Mouse (Mus musculus): ENCODE measurements around the gene Pkdcc.

The Pkdcc gene

DNA sequence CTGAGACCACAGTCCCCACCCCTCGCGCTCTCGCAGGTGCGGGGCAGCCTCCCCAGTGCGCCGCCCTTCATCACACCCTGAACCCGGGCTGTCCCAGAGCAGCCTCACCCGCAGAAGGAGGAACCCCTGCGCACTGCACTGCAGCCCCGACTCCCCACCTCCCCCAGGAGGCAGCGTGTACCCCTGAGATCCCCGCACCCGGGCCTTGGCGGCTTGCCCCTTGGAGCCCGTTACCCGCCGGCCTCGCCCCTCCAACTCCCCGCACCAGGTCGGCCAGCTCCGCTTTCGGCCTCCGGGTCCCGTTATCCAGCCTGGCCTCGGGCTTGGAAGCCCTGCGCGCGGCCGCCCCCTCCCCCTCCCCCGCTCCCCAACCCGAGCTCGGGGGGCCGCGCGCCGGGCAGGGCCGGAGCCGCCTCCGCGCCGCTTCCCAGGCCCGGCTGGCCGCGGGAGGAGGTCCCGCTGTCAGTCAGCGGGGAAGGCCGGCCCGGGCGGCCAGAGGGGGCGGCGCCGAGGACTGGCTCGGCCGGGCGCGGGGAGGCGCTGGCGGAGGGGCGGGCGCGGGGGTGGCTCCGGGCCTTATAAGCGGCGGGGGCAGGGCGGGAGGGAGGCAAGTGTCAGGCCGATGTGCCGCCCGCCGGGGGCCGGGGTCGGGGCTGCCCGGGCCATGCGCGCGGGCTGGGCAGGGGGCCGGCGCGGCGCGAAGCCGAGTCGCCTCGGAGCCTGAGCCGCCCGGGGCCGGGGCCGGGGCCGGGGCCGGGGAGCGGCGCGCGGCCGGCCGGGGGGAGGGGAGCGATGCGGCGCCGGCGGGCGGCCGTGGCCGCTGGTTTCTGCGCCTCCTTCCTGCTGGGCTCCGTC, at the start of gene Pkdcc:
Gene Pkdcc (plus strand): TSS at position 619 of the 855 bp plus-strand sequence.
- DNase-seq = peak; percentile 91 to 96

DNA sequence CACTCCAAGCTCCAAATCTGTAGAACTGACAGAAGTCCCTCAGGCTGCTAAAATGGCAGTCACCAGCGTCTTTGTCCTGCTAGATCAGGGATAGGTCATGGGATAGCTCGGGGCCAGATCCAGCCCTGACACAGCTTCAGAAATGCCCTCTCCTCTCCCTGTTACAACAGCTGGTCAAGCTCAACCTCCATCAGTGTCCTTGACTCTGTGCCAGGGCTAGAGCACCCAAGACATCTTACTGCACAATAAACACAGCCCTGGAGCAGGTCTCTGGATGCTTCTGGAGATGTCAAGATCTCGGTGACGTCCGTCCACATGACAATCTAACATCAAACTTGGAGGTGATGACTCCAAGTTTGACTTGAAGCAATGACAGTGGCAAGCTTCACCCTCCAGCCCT, 48.9 kb upstream of the Pkdcc start:
- no peak for DNase-seq

DNA sequence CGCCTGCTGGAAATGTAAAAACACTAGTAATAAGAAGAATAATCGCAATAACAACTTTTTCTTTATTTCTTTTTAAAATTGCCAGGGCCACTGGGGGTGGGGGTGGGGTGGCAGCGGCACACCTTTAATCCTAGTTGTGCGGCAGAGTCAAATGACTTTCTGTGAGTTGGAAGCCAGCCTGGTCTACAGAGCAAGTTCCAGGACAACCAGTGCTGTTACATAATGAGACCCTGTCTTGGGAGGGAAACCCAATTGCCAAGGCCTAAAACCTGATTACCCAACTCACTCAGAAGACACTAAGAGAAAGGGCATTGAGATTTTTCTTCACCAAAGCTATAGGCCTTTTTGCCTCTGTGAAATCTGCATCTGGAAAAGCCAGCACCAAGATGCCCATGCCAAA, 38.9 kb upstream of the Pkdcc start:
- no peak for DNase-seq

DNA sequence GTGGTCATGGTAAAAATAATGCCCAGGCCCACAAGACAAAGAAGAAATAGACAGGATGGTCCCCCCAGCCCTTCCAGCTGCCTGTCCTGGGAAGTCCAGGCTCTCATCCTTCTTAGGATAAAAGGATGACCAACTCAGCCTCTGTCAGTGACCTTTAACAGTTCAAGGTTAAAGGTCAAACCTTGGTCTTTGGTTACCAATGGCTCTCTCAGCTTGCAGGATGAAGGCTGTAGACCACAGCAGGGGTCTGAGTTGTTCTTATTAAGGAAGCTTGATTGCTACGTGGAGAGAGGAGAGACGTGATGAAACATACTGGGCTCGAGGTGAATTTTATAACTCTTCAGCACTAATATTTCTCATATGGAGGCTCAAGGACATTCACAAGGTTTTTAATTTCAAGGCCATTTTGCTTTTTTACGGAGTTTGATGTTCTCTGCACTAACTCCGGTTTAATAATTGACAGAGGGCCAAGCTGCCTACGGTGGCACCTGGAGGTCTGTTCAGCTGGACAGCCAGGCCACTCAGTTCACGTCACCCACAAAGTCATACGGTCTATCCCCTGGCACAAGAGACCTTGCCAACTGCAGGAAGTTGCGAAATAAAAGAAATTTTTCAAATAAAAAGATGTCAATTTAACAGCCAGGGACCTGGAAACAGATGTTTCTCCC, 36.5 kb upstream of the Pkdcc start:
- DNase-seq = no peak

DNA sequence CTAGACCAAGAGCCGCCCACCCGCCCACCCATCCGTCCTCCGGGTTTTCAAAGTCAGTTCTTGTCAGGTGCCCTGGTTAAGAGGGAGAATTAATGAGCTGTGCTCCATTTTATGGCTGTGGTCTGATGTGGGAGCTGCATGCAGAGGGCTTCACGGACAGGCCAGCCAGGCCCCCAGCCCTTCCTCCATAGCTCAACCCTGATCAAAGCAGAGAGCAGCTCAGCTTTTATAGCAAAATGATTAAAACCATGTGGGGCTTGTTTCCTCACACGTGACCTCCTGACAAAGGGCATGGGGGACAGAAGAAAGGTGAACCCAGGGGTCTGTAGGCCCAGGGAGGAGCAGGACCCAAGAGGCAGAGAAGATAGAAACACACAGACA, 36.0 kb upstream of the Pkdcc start:
- DNase-seq = no peak

DNA sequence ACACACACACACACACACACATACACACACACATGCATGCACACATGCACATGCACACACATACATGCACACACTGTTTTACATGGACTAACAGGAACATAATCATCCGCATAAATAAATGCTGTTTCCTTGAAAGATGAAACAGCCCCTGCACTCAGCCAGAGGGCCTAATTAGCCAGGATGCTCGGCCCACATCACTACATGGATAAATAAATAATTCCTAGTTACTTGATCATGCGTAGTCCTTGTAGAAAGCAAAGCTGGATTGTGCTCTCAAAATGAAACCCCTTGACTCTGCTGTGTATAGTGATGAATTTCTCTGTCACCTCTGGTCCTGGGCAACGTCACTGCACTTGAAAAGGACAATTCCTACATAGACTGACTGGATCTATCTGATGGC, 35.5 kb upstream of the Pkdcc start:
- no peak for DNase-seq

DNA sequence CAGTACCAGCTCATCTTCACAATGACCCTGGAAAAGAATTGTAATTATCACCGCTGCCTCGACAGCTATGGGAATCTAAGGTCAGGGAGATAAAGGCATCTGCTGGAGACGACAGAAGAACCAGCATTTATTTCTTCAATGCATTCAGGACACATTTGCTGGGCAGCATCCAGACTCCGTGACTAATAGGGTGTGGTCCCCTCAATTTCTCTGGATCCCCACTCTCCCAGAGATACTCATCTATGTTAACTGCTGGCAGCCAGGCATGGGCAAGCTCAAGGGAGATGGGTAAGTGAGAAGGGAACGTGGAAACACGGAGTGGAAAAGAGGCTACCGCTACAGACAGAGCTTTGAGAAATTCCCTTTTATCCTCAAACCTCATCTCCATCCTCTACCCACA, 34.0 kb upstream of the Pkdcc start:
- no peak for DNase-seq

DNA sequence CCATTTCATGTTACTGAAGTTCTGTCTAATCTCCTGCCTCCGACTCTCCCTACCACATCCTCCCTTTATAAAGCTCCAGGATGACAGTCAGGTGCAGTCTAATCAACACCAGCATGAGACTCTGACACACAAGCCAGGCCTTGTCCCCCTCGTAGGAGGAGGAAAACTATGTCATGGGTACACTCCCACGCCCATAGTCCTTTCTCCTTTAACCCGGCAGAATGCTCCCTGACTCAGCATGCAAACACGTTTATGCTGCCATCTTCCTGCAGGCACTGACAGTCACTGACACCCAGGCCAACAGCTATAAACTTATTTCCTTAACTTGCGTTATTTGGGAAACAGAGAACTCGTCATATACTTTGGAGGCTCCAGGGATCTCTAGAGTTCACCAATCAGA, 33.5 kb upstream of the Pkdcc start:
- no peak for DNase-seq

DNA sequence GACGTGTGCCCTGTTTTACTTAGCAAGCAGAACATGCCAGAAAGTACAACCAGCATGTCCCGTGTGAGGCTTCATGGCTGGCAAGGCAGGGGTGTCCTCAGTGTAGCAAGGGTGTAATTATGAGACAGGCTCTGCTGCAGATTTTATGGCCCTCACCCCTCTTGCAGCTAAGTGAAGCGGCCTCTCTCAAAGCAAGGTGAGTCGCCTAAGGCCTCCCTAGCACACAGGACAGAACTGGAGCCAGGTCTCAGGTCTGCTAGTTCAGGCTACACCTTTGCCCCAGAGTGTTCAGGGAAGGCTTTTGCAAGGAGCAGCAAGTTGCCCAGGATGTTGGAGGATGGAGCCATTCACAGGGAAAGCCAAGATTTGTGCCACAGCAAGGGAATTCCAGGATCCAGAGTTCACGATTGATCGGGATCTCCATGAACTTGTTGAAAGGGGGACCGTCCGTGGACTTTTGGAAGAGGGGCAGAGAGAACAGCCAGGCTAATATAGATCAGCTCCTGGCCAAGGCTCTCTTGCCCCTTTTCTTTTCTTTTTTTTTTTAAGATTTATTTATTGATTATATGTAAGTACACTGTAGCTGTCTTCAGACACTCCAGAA, 32.9 kb upstream of the Pkdcc start:
- no peak for DNase-seq

DNA sequence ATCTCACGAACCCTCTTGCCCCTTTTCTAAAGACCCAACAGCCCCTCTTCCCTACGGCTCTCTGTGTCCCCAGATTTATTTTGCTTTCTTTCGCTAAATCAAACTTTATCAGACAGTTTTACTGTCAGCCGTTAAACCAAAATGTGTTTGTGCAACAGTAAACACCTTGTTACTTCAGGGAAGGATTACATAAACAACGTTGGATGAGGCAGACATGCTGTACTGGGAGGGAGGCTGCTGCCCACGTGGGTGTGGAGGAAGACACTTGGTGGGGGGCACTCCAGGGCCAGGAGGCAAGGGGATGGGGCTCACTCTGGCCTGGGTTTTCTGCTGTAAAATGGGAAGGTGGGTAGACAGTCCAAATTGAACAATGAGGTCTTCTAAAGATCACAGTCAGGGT, 32.3 kb upstream of the Pkdcc start:
- no peak for DNase-seq

DNA sequence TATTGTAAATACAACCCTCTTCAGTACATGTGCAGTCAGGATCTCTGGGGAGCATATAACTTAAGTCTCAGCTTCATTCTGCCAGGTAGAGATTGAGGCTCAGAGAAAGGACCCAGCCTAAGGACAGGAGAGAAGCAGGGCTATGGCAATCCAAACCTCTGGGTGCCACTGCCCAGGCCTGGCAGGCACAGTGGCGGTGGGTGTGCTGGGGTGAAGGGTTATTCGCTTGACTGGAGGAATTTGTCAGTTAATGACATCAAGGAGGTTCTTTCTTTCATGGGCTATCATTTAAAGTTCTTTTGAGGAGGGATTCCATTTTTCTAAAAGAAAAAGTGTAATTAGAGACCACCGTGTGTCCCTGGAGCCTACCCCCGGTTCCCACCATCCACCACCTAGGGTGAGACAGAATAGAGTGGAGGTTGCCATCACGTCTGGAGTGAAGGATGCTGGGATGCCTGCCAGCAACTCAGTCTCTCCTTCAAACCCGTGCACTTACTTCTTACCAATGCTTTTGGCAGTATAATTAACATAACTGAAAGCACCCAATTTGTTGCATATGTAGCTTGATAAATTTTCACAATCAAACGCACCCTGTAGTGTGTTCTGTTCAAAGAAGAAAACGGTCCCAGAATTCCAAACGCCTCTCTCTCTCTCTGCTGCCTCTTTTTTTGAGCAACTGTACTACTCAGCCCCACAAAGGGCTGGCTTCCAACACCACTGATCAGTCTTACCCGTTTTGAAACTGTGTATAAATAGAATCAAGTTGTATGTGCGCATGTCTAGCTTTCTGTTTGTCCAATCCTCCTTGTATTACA, 27.1 kb upstream of the Pkdcc start:
- no peak for DNase-seq

DNA sequence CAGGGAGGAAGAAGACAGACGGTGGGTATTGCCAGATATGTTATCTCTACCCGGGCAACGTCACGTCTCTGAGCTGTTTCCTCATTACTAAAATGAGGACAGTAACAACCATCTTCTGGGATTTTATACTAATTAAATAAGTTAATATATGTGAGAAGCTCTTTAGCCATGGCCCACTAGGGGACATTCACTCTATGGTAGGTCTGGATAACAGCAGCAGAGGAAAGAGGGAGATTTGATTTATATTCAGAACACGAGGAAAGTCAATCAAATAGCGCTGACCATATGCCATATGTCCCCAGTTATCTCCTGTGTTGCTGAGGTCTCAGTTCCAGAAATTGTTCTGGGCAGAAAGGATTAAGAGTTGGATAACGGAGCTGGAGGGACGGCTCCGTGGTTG, 24.3 kb upstream of the Pkdcc start:
- no peak for DNase-seq

DNA sequence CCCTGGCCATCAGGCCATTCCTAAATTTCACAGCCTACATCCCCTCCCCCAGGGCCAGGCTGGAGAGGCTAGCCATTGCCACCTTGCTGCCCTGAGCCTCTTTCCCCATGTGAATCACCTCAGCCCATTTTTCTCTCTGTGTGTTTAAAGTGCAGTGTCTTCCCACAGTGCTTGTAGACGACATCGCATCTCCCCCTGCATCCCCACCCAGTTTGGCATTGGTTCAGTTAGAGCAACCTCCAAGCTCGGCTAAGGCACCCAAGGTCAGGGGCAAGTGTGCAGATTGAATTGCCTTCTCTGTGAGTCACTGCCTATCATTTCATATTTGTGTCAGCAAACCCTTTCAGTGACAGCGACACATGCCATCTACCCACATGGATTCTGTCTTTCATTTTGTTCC, 20.6 kb upstream of the Pkdcc start:
- no peak for DNase-seq

DNA sequence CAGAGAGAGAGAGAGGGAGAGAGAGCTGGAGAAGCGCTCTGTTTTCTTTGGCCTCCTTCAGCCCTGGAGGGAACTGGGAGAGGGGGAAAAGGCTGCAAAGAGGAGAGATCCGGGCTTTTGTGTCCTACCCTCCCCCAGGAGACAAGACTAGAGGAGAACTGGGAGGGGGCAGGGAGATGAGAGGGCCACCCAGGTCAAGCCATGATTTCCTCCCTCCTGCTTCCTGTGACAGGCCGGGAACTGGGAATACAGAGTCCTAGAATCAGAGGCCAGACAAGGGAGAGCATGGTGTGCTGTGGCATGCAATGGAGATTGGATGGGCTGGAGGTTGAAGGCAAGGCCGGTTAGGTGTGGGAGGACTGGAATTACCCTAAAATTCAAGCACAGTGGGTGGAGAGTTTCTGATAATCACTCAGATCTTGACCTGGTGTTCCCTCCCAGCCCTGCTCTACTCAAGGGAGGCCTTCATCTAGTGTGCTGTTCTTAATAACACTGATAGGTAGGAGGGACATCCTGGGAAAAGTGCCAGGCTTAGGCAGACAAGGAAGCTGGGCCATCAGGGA, 17.6 kb upstream of the Pkdcc start:
- DNase-seq = no peak

DNA sequence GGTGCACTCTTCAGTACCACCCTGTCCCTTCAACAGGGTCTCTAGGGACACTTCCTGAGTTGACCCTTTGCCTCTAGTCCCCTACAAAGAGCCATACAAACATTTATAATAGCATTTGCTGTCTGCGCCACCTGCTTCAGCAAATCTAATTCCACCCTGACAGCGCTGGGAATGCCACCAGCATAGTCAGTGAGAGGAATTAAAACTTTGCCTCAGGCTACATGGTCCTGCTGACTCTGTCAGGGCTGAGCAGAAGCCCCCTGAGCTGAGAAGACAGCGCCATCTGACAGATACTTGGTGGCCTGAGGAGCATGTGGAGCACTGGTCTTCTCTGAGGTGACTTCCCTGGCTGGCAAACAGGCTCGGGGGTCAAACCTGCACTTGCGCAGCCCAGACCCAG, 14.6 kb upstream of the Pkdcc start:
- no peak for DNase-seq

DNA sequence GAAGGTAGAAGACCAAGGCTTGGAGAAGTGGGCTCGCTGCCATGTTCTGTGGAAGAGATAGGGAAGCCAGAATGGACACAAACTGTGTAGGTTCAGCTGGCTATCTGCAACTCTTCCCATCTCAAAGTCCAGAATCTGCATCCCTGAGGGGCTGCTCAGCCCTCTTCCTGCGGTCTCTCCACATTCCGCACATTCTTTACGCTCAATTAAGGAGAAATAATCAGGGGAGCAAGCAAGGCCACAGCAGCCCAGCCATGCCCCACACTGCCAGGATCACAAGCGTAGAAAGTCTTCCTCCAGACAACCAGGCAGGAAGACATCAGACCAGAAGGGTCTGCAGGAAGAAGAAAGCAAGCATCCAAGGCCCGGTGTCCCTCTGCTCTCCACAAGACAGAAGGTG, 13.8 kb upstream of the Pkdcc start:
- DNase-seq = no peak

DNA sequence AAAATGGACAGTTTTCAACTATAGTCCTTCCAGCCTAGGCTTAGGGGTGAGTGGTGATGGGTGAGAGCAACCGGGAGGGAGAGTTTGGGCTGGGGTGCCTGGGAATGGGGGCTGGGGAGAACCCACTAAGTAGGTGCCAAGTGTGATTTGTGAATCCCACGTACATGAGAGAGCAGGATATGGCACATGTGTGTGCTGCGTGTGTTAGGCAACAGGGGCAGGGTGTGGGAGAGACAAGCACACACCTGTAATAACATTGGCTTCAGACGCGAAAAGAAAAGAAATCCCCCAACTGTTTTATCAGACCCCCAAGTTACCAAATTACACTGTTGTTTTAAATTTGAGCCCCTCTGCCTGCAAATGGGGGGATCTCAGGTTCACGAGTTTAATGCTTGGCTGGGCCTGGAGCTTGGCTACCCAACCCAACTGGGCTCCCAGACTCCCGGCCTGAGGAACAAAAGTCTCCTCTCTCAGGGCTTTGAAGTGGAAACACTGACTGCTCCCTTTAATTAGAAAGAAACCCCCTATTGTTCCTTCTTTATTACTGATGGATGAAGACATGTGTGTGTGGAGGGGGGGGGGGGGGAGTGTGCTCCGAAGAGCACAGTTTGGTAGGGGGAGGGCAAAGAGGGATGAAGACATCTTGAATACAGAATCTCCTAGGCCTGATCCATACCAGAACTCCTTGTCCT, 11.3 kb upstream of the Pkdcc start:
- no peak for DNase-seq

DNA sequence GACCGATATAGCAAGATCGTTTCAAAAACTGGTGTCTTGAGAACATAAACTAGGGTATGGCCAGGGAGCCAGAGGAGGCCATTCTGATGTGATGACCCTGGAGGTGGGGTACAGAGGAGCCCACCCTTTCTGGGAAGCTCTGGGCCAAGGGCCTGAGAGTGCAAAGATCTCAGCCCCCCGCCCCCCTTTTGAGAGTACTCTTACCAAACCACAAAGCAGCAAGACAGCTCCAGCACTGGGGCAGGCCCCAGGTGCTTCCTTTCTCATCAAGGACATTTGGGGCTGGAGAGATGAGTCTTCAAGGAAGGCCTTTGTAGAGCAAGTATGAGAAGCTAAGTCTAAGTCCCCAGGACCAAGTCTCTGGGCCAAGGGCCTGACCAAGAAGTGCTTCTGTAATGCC, 7.8 kb upstream of the Pkdcc start:
- no peak for DNase-seq

DNA sequence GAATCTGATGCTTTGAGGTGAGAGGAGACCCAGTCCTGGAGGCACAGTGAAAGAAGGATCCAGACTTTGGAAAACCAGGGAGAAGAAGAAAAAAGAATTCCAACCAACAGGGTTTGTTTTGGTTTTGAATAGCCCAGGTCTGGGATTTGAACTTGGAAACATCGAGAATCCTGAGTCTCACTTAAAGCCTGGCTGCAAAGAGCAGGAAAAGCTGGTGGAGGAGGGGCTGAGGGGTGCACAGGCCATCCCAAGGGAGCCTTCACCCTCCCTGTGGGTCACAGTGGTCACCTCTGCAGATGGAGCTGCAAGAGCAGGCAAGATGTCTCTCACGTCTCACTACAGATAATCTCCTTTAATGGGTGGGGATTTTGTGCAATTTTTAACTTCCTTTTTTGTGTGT, 6.6 kb upstream of the Pkdcc start:
- DNase-seq = no peak

DNA sequence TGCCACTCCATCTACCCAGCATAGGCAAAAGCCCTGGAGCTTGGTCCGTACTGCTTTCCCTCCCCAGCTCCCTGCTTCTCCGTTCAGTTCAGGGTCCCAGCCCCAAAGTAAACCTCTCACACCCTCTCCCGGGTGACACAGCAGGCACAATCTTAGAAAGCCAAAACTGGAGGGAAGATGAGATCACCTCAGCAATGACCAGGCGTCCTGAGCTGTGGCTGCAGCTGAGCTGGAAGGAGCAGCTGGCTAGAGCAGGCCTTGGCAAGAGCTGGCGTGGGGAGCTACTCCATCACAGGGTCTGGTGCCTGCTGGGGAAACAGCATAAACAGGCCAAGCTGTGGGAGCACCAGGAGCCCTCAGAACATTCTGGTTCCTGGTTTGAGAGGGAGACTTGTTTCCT, 4.6 kb upstream of the Pkdcc start:
- no peak for DNase-seq

DNA sequence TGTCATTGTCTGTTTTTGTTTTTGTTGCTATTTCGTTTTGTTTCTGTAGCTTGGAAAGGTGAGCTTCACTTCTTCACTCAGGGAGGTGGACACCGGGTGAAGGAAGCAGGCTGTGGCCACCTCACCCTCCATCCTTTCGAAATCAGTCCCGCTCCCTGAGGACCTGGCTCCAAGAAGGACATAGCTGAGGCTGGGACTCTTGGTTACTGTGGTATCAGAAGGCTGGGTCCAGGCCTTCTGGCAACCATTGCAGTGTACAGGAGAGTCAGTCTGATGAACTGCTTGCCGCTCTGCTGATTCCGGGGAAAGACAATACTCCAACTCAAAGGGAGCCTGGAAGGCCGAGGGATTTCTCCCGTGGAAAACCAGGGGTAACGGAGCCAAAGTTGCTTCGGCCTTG, 3.9 kb upstream of the Pkdcc start:
- no peak for DNase-seq

DNA sequence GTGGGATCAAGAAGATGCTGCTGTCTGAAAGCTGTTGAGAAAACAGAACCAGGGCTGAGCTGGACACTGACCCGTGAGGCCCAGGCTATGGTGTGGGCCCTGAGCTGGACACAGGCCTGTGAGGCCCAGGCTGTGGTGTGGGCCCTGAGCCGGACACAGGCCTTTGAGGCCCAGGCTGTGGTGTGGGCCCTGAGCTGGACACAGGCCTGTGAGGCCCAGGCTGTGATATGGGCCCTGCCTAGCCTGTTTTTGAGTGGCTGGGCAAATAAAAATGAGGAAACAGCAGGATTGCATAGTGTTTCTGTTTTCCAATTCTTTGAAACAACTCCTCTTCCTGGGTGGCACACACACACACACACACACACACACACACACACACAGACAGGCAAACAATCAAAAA, 2.7 kb upstream of the Pkdcc start:
- peak in 1 of 2 experiments; percentile 45 for DNase-seq

Measured in lung, postnatal 4 days (tissue).